Mouse (Mus musculus) stomach, postnatal 0 days (tissue): ENCODE results near the gene Gm21972.

ENCODE experiments used
- CTCF ChIP-seq: IDR thresholded peaks from 2 replicates; pipeline ENCODE4 v1.5.1; 2016; ENCODE audit warnings: antibody characterized with exemption, low read depth, mild to moderate bottlenecking, moderate library complexity
- EP300 ChIP-seq: optimal IDR thresholded peaks from 2 replicates; pipeline ENCODE3; 2016; ENCODE audit warnings: antibody characterized with exemption

DNA sequence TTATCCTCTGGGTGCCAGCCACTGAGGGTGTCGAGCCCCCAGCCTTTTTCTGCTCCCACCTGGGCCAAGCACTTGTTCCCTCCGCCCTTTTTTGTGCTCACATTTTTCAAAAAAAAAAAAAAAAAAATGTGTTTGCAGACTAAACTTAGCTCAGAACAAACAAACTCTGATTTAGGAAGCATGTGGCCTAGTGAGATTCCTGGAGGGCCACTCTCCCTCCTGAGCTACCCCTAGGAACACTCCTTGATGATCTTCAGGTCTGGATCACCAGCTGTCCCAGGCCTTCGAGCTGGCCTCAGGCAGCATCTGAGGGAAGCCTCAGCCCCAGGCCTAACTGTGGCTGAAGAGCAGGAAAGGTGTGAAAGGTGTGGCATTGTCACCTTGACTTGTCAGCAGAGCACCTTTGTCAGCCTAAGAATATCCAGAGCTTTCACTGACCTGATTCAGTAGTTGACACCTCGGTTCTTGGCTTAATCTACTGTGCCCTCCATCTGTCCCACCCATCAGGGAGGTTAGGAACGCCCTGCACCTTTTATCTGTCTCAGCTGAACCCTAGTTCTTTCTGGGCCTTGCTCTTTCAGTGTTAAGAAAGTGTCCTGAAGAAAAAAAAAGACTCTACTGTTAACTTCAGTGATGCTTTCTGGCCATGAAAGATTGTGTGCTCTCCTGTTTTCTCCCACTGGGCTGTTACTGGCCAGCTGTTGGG, 48.7 kb downstream of the Gm21972 start:
- TF ChIP-seq CTCF (no peak), EP300 (no peak)
